Mouse (Mus musculus) heart, postnatal 0 days (tissue): ENCODE results near the gene Cyba. TPM values are rescaled to one million over a fixed set of nuclear protein-coding genes. Genes with fewer than 3 reads are reported as not detected.

Source experiments
- ATAC-seq: fragments of 200-750 bp; cut with Nextera tagmentation; 2 replicates; pipeline ENCODE4 v1.8.0; 2017; ENCODE audit warnings: low read depth, moderate number of reproducible peaks, moderate library complexity; ENCODE audit not compliant: insufficient read depth
- DNase-seq: peaks from one replicate; pipeline ENCODE4 v3.0.0-alpha.2; 2016; ENCODE audit warnings: low spot score
- H3K27ac ChIP-seq: fragments of 300-500 bp; sonication (generic); 2 replicates; pipeline ENCODE4 v1.5.1; 2014; ENCODE audit warnings: low read depth, mild to moderate bottlenecking
- H3K27me3 ChIP-seq: fragments of 300-500 bp; sonication (generic); 2 replicates; pipeline ENCODE4 v1.6.1; 2014; ENCODE audit warnings: low read length, mixed read lengths; ENCODE audit not compliant: control insufficient read depth, insufficient read depth
- H3K36me3 ChIP-seq: fragments of 300-500 bp; sonication (generic); replicated peaks from 2 replicates; pipeline ENCODE4 v1.6.1; 2014; ENCODE audit warnings: low read length, mixed read lengths; ENCODE audit not compliant: control insufficient read depth, insufficient read depth
- H3K4me1 ChIP-seq: fragments of 300-500 bp; sonication (generic); 2 replicates; pipeline ENCODE4 v1.6.1; 2014; ENCODE audit warnings: antibody characterized with exemption; ENCODE audit not compliant: control insufficient read depth, insufficient read depth
- H3K4me2 ChIP-seq: fragments of 300-500 bp; sonication (generic); 2 replicates; pipeline ENCODE4 v1.6.1; 2014; ENCODE audit warnings: low read depth, mild to moderate bottlenecking, low read length, moderate library complexity
- H3K4me3 ChIP-seq: fragments of 300-500 bp; sonication (generic); 2 replicates; pipeline ENCODE4 v1.5.1; 2014; ENCODE audit warnings: low read depth, low read length
- H3K9ac ChIP-seq: fragments of 300-500 bp; sonication (generic); replicated peaks from 2 replicates; pipeline ENCODE4 v1.6.1; 2014; ENCODE audit warnings: low read depth, low read length, mixed read lengths
- H3K9me3 ChIP-seq: fragments of 300-500 bp; sonication (generic); replicated peaks from 2 replicates; pipeline ENCODE4 v1.6.1; 2016; ENCODE audit warnings: low read length; ENCODE audit not compliant: control insufficient read depth
- CTCF ChIP-seq: IDR thresholded peaks from 2 replicates; pipeline ENCODE4 v1.5.1; 2016; ENCODE audit warnings: antibody characterized with exemption, control low read depth, low read depth
- EP300 ChIP-seq: IDR thresholded peaks from 2 replicates; pipeline ENCODE4 v1.6.1; 2016; ENCODE audit warnings: antibody characterized with exemption, low read depth
- WGBS: fragments of 180-500 bp; shearing (Covaris S2); extraction: QIAGEN DNeasy Blood & Tissue Kit; methylation state at CpG from one replicate; pipeline ENCODE4 v1.1.7; 2014; 5-methylcytosine and 5-hydroxymethylcytosine counted together
- polyA plus RNA-seq: library from polyadenylated mRNA; unstranded; fragments of >200 nt; fragmentation: Nextera tagmentation; extraction: Ambion mirVana; gene quantifications from 2 replicates; pipeline ENCODE4 v1.2.1, GENCODE M21; 2015
- total RNA-seq: library from RNA; depleted of rRNA; stranded (reverse); fragments of >200 nt; gene quantifications from 2 replicates; pipeline ENCODE4 v1.2.3, GENCODE M21; 2014; ENCODE audit warnings: low replicate concordance

Gene Cyba
- total and polyA plus RNA-seq, 2 experiments from 2014 or later: 159 to 162 TPM

DNA sequence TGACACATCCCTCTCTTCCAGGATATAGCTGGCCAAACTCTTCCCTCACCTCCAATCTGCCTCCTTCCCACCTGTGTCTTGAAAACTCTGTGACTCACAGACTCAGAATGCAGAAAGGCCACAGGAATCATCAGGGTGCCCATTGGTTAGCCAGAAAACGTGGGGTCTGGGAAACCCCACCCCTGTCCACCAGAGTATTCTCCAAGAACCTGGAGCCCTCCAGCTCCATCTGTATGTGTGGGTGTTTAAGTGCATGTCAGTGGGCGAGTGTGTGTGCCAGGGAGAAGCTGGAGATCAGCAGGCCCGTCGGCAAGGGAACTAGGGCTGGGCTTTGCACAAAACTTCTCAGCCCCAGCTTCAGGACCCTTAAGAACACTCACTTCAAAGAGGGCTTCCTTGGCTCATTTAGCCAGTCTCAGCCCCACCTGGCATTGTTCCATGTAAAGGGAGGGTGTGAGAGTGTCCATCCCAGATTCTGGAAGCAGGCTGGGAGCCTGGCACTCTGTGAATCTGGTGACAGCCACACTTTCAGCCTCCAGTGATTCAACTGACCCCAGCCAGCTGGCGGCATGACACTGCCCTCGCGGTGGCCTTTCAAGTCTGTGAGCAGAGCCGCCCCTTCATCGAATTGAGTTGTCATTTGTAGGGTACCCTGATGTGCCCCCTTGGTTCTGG is 12.7 kb downstream of the Cyba start:
- DNase-seq (peak; percentile 26), ATAC-seq (peak; percentile 40)
- Histone ChIP-seq H3K4me1 (0 out of 2 replicates have a peak, but pooled peaks cover 6% of the 10 kb centered on the region), H3K27ac (no peak overlapping the region), H3K27me3 (no peaks in the 10 kb centered on the region), H3K9me3 (no peaks in the 10 kb centered on the region), H3K9ac (no peak overlapping the region), H3K4me2 (no peak overlapping the region), H3K36me3 (peaks cover 31% of the 10 kb centered on the region), H3K4me3 (no peak overlapping the region)
- TF ChIP-seq CTCF (no peak), EP300 (no peak)
- 43% methylated on average over 9 of the region's 9 CpGs for WGBS

DNA sequence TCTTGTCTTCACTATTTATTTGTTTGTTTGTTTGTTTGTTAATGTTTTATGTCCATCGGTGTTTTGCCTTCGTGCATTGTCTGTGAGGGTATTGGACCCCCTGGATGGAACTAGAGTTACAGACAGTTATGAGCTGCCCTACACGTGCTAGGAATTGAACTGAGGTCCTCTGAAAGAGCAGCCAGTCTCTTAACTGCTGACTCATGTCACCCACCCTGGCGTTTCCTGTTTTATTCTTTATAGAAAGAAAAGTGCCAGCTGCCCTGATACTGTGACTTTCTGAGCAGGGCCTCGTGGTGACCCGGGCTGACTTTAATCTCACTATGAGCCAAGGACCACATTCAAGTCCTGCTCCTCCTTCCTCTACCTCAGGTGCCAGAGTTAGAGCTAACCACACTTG is 17.2 kb downstream of the Cyba start:
- Histone ChIP-seq H3K27me3 (no peaks in the 10 kb centered on the region), H3K9me3 (no peaks in the 10 kb centered on the region), H3K4me3 (no peak overlapping the region), H3K36me3 (peaks cover 76% of the 10 kb centered on the region), H3K4me2 (no peak overlapping the region), H3K27ac (no peak overlapping the region), H3K4me1 (no peaks in the 10 kb centered on the region), H3K9ac (no peak overlapping the region)
- DNase-seq (no peak), ATAC-seq (no peak)
- TF ChIP-seq CTCF: no peak
- TF ChIP-seq EP300: no peak
- 82% methylated on average over 6 of the region's 6 CpGs for WGBS

DNA sequence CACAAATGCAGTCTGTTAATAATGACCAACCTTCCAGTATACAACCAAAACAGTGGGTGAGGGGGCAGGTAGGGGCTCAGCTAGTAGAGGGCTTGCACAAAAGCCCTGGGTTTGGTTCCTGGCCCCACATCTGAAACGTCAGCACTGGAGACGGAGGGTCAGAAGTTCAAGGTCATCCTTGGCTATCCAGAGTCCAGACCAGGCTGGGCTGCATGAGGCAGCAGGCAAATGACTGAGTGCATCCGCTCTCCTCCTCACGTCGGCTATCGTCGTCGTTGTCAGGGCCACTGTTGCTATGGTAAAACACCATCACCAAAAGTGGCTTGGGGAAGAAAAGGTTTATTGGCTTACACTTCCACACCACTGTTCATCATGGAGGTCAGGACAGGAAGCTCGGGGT is 18.4 kb downstream of the Cyba start:
- WGBS: 77% methylated on average over 9 of the region's 9 CpGs
- ATAC-seq: no peak
- no peak overlapping the region for H3K4me2 ChIP-seq
- DNase-seq: no peak
- no peak overlapping the region for H3K27ac ChIP-seq
- TF ChIP-seq CTCF (no peak), EP300 (no peak)
- no peaks in the 10 kb centered on the region for H3K9me3 ChIP-seq
- no peaks in the 10 kb centered on the region for H3K4me1 ChIP-seq
- no peak overlapping the region for H3K9ac ChIP-seq
- H3K36me3 ChIP-seq: peaks cover 88% of the 10 kb centered on the region
- no peak overlapping the region for H3K4me3 ChIP-seq
- H3K27me3 ChIP-seq: no peaks in the 10 kb centered on the region

DNA sequence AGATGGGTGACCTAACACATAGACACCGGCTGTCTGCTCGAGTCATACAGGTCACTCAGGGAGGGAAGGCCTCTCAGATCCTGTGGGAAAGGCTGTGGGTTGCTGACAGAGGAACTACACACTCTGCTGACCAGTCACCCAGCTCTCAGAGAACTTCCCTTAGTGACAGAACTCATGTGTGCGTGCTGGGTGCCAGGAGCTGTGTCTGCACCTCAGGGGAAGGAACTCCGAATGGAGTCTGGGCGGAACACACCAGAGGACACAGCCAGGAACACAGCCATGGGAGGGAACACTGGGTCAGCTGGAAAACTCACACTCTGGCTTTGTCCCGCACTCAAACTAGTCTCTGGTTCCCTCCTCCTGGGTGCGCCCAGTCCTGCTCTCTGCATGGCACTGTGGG is 25.1 kb downstream of the Cyba start:
- 86% methylated on average over 7 of the region's 7 CpGs for WGBS
- TF ChIP-seq EP300 (no peak), CTCF (no peak)

DNA sequence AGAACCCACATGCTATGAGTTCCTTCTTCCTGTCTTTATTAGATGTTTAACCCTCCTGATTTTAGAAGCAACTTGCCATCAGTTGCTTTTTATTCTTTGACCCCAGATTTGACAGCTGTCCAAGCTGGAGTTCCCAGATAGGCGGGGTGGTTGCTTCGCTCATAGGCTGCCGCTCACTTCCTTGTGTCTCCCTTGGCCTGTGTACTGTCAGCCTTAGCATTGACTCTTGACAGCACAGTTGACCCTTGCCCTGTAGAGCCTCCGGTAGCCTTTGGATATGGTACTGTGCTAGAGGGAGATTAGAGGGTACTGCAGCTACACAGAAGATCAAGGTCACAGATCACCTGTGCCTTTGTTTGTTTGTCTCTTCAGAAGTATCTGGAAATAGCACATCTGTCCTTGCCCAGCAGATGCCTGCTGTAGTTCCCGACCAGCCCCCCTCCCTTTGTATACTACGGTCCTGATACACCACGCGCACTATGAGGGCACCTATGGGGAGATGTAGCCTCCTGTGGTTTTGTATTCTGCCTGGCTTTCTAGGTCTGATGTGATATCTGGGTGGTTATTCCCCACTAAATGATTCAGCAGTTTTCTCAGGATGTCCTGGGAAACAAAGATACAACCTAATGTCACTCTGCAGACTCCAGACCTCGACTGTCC is 27.5 kb downstream of the Cyba start:
- Histone ChIP-seq H3K4me1 (no peaks in the 10 kb centered on the region), H3K4me3 (no peak overlapping the region), H3K4me2 (no peak overlapping the region), H3K9ac (no peak overlapping the region), H3K27me3 (no peaks in the 10 kb centered on the region), H3K36me3 (peaks cover 97% of the 10 kb centered on the region), H3K9me3 (no peaks in the 10 kb centered on the region), H3K27ac (no peak overlapping the region)
- 52% methylated on average over 9 of the region's 9 CpGs for WGBS
- ATAC-seq (no peak), DNase-seq (no peak)
- TF ChIP-seq EP300: no peak
- TF ChIP-seq CTCF: no peak

More for the DNA sequence above, 25.1 kb downstream of the Cyba start:
- no peak overlapping the region for H3K27ac ChIP-seq
- H3K9me3 ChIP-seq: no peaks in the 10 kb centered on the region
- DNase-seq (no peak), ATAC-seq (no peak)
- no peaks in the 10 kb centered on the region for H3K27me3 ChIP-seq
- H3K4me1 ChIP-seq: no peaks in the 10 kb centered on the region
- no peak overlapping the region for H3K4me3 ChIP-seq
- H3K36me3 ChIP-seq: peaks cover 97% of the 10 kb centered on the region
- no peak overlapping the region for H3K9ac ChIP-seq
- H3K4me2 ChIP-seq: no peak overlapping the region
